Mouse (Mus musculus): ENCODE data around the gene Xylt1. TPM values are rescaled to one million over a fixed set of nuclear protein-coding genes. Genes with fewer than 3 reads are reported as not detected.

Gene Xylt1
- total and polyA plus RNA-seq, 3 experiments, result 9.0 to 13.3 TPM; not detected in 1

DNA sequence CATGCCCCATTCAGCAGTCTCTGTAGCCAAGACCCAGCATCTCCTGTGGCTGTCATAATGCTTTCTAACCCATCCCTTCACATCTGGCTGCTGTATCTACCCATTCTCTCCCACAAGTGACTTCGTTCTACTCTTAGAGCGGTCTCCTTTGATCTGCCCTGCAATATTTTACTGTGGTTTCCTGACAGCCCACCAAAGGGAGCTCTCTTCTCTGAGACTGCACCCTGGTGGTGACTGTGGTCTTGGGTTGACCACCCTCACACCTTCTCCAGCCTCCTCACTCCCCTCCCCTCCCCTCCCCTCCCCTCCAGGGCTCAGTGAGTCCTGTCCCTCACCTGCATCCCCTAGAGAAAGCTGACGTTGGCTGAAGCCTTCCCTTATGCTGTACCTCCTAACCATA, 178.3 kb downstream of the Xylt1 start:
- Histone ChIP-seq H3K4me1 (ENCODE audit: control insufficient read depth in 1 of 2, insufficient read depth in 2 of 2, low read length in 2 of 2) (peaks cover 0 to 3% of the 10 kb centered on the region in 2 experiments; a peak in 2 of 4 replicates), H3K9me3 (replicated peaks; ENCODE audit: insufficient read depth, low read length) (no peaks in the 10 kb centered on the region), H3K9ac (ENCODE audit: control insufficient read depth, low read depth, low read length, poor library complexity, severe bottlenecking) (no peak overlapping the region), H3K4me3 (ENCODE audit: control insufficient read depth in 1 of 2, insufficient read depth in 1 of 2, low read depth in 2 of 2, low read length in 2 of 2) (no peak overlapping the region), H3K27ac (ENCODE audit: control insufficient read depth, low read depth, low read length) (no peak overlapping the region), H3K36me3 (ENCODE audit: control insufficient read depth in 1 of 2, insufficient read depth in 2 of 2, low read length in 2 of 2) (peaks cover 0 to 4% of the 10 kb centered on the region in 2 experiments; a peak in 2 of 4 replicates), H3K27me3 (ENCODE audit: control insufficient read depth in 1 of 2, insufficient read depth in 2 of 2, low read length in 2 of 2) (no peaks in the 10 kb centered on the region), H3K79me2 (ENCODE audit: control insufficient read depth, insufficient read depth, low read length, poor library complexity) (no peaks in the 10 kb centered on the region)
- TF ChIP-seq GATA1 (IDR thresholded peaks at IDR 0.05; ENCODE audit: low read depth, low read length) (no peak), NELFE (IDR thresholded peaks at IDR 0.05; ENCODE audit: low read depth, low read length) (no peak), POLR2A (IDR thresholded peaks at IDR 0.05; ENCODE audit: control insufficient read depth in 1 of 2, insufficient read depth in 1 of 2, low read depth in 1 of 2, low read length in 2 of 2, poor library complexity in 1 of 2) (no peak), ZNF384 (IDR thresholded peaks at IDR 0.05; ENCODE audit: low read depth, low read length) (no peak), UBTF (IDR thresholded peaks at IDR 0.05; ENCODE audit: borderline replicate concordance, insufficient read depth, low read depth, low read length) (no peak), EP300 (IDR thresholded peaks at IDR 0.05; ENCODE audit: low read depth in 1 of 2, low read length in 2 of 2) (no peak), TCF12 (IDR thresholded peaks at IDR 0.05; ENCODE audit: low read depth, low read length) (no peak), KAT2A (conservative IDR thresholded peaks at IDR 0.05; ENCODE audit: low read depth, low read length) (no peak), POLR2AphosphoS2 (IDR thresholded peaks at IDR 0.05; ENCODE audit: low read length) (no peak), GABPA (IDR thresholded peaks at IDR 0.05; ENCODE audit: low read depth, low read length) (no peak), MAZ (IDR thresholded peaks at IDR 0.05; ENCODE audit: low read depth, low read length) (no peak), CHD2 (IDR thresholded peaks at IDR 0.05; ENCODE audit: low read length) (no peak)
- no peak for DNase-seq (ENCODE audit: low read depth, low spot score)

GRCm38 (mm10) chr7:117563939-117564499, 183.2 kb downstream of the Xylt1 start:
- no peaks in the 10 kb centered on the region for H3K4me1 ChIP-seq (ENCODE audit: control insufficient read depth in 1 of 2, insufficient read depth in 2 of 2, low read length in 2 of 2)
- TF ChIP-seq TCF12 (IDR thresholded peaks at IDR 0.05; ENCODE audit: low read depth, low read length), result no peak
- TF ChIP-seq NRF1 (IDR thresholded peaks at IDR 0.05; ENCODE audit: insufficient read depth, low read depth, low read length, poor library complexity, severe bottlenecking), result no peak
- TF ChIP-seq RCOR1 (IDR thresholded peaks at IDR 0.05; ENCODE audit: low read depth, low read length), result no peak
- no peak for TF ChIP-seq ZNF384 (IDR thresholded peaks at IDR 0.05; ENCODE audit: low read depth, low read length)
- no peak for TF ChIP-seq KAT2A (conservative IDR thresholded peaks at IDR 0.05; ENCODE audit: low read depth, low read length)
- TF ChIP-seq SIN3A (IDR thresholded peaks at IDR 0.05; ENCODE audit: low read length), result no peak
- no peak for TF ChIP-seq CHD2 (IDR thresholded peaks at IDR 0.05; ENCODE audit: low read length)
- TF ChIP-seq GATA1 (IDR thresholded peaks at IDR 0.05; ENCODE audit: low read depth, low read length), result no peak
- TF ChIP-seq POLR2AphosphoS5 (IDR thresholded peaks at IDR 0.05; ENCODE audit: borderline replicate concordance, low read depth, low read length), result no peak
- TF ChIP-seq CTCF (IDR thresholded peaks at IDR 0.05 in 2 of 3, conservative IDR thresholded peaks at IDR 0.05 in 1 of 3; ENCODE audit: control insufficient read depth in 1 of 3, insufficient read depth in 1 of 3, low read depth in 2 of 3, low read length in 3 of 3, poor library complexity in 1 of 3, severe bottlenecking in 1 of 3), result no peak
- no peak for TF ChIP-seq MAX (IDR thresholded peaks at IDR 0.05; ENCODE audit: low read length)
- no peak for TF ChIP-seq E2F4 (IDR thresholded peaks at IDR 0.05; ENCODE audit: borderline replicate concordance, low read depth, low read length)
- TF ChIP-seq HCFC1 (IDR thresholded peaks at IDR 0.05; ENCODE audit: low read depth, low read length), result no peak
- no peak overlapping the region for H3K9ac ChIP-seq (ENCODE audit: control insufficient read depth, low read depth, low read length, poor library complexity, severe bottlenecking)
- H3K27me3 ChIP-seq (ENCODE audit: control insufficient read depth in 1 of 2, insufficient read depth in 2 of 2, low read length in 2 of 2), result no peaks in the 10 kb centered on the region
- H3K79me2 ChIP-seq (ENCODE audit: control insufficient read depth, insufficient read depth, low read length, poor library complexity), result no peaks in the 10 kb centered on the region
- DNase-seq (ENCODE audit: low read depth, low spot score), result no peak
- peaks cover 0 to 1% of the 10 kb centered on the region in 2 experiments; a peak in 1 of 4 replicates for H3K36me3 ChIP-seq (ENCODE audit: control insufficient read depth in 1 of 2, insufficient read depth in 2 of 2, low read length in 2 of 2)
- H3K4me3 ChIP-seq (ENCODE audit: control insufficient read depth in 1 of 2, insufficient read depth in 1 of 2, low read depth in 2 of 2, low read length in 2 of 2), result no peak overlapping the region
- H3K27ac ChIP-seq (ENCODE audit: control insufficient read depth, low read depth, low read length), result no peak overlapping the region
- no peaks in the 10 kb centered on the region for H3K9me3 ChIP-seq (replicated peaks; ENCODE audit: insufficient read depth, low read length)

Measured in MEL (cell line).